Mouse (Mus musculus) adipose tissue, adult 10 weeks (tissue): ENCODE data around the gene Zfp941. TPM values are rescaled to one million over a fixed set of nuclear protein-coding genes. Genes with fewer than 3 reads are reported as not detected.

ENCODE experiments used
- polyA plus RNA-seq: library from polyadenylated mRNA; stranded (reverse); fragments of 350-450 nt; fragmentation: Illumina TruSeq; extraction: RNeasy Lipid Tissue Mini Kit (QIAGEN cat#74804); gene quantifications from one replicate; pipeline ENCODE4 v1.2.3, GENCODE M21; 2014; ENCODE audit warnings: low read depth, low replicate concordance

Gene Zfp941
- polyA plus RNA-seq: 0.36 TPM

DNA sequence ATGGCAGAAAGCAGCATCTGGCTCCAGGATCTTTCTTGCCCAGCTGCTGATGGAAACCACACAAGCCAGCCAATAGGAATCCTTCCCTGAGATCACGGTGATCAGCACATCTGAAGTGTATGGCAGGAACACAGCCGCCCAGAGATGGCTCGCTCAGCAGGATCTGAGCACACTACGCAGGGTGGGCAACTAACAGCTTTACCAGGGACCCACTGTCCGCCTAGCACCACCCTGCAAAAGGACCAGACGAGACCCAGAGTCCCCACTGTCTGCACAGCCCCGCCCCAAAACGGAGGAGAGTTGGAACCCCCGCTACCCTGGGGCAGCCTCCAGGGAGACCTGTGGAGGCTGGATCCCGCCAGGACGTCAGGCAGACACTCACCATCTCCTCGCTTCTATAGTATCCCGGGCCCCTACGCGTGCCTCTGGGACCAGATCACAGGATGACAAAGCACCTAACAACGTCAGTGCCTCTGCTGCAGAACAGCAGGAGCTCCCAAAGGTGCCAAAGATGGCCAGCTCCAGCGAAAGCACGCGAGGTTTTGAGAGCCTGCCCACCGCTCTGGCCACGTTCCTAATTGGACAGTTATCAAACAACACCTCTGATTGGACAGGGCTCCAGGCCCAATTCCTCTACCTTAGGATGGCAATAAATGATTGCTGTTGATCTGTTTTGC is at the start of gene Zfp941:
Zfp941 (minus strand) TSS at position 526 of the 677 bp plus-strand sequence.

DNA sequence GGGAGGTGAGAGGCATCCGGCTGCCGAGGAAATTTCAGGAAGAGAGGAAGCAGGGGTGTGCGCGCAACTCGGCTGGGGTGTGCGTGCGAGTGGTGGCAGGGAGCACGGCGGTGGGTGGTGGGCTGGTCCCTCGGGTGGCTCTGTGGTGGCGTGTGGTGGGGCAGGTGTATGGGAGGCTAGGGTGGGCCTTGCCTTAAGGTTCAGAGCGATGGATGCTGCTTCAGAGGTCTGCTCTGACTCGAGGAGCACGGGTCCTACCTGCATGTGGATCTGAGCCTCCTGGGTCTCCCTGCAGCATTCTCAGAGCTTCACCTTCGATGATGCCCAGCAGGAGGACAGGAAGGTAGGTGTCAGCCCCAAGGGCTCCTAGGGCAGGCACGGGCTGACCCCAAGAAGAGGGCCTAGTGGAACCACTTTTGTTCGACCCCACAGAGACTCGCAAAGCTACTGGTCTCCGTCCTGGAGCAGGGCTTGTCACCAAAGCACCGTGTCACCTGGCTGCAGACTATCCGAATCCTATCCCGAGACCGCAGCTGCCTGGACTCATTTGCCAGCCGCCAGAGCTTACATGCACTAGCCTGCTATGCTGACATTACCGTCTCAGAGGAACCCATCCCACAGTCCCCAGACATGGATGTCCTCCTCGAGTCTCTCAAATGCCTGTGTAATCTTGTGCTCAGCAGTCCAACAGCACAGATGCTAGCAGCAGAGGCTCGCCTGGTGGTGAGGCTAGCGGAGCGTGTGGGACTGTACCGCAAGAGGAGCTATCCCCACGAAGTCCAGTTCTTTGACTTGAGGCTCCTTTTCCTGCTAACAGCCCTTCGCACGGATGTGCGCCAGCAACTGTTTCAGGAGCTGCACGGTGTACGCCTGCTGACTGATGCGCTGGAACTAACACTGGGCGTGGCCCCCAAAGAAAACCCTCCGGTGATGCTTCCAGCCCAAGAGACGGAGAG is 35.9 kb upstream of the Zfp941 start, which contains the start of gene Bet1l:
Bet1l (minus strand) TSS at position 28 of the 956 bp plus-strand sequence.

DNA sequence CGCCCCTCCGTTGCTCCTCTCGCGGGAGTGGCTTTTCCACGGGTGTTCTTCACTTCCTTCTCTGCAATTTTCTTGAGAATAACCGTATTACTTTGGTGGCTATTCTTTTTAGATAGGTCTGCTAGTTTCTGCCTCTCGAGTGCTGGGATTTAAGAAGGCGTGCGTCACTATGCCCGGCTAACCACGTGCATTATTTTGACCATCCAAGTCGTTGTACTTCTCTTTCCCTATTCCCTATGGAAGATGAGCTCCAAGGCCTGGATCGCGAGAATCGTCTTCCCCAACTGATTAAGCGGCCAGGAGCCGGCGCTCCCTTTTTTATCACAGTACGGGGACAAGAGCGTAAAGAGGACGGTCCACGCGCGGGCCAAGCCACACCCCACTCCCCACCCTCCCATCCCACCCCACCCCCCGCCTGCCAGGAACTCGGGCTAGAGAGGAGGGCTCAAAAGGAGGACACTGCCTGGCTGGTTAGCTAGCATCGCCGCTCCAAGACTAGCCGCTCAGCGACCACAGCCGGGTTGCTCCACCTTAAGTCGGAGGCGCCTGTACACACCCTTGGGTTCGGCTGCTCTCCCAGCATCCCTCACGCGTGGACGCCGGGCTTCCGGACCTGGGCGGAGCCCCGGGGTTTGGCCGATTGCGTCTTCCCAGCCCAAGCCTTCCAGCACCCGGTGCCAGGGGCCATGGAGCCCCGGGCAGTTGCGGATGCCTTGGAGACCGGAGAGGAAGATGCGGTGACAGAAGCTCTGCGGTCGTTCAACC is 35.0 kb upstream of the Zfp941 start, which contains the start of gene Ric8a:
Ric8a (plus strand) TSS at position 173 of the 765 bp plus-strand sequence.

DNA sequence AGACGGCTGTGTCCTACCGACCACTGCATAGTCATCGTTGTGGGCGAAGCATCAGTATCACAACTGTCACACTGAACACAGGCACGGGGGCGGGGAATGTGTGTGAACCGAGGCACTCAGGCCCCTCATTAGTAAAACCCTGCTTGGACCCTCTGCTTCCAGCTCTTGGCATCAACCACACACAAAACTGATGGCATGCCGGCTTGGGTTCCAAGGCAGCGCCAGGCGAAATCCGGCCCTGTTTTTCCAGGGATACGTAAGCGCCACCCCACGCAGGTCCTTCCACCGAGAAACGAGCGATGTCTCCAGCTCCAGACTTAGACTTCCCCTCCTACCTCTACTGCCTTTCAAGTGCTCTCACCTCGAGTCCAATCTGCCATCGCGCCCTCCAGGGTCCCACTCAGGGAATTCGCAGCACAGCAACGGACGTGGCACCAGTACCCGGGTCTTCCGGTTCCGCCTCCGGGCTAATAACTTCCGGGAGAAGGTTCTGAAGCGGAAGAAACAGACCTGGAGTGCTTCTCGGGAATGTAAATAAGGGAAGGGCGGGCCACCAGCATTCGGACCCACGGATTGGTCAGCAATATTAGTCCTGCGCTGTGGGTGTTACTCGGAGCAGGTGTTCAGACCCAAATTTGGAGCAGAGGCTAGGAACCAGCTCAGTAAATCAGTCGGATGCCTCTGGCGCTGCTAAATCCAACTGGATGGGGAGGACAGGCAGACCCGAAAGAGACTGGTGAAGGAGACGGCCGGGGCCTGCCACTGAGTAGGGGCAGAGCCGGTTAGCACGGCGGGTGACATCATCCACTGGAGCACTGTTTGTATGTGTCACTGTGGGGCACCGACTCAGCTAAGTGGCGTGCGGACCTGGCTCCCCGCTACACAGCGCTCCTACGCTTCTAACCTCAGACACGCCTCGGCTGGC is 34.1 kb upstream of the Zfp941 start, which contains the start of gene Gm45785:
Gm45785 (minus strand) TSS at position 472 of the 925 bp plus-strand sequence.

DNA sequence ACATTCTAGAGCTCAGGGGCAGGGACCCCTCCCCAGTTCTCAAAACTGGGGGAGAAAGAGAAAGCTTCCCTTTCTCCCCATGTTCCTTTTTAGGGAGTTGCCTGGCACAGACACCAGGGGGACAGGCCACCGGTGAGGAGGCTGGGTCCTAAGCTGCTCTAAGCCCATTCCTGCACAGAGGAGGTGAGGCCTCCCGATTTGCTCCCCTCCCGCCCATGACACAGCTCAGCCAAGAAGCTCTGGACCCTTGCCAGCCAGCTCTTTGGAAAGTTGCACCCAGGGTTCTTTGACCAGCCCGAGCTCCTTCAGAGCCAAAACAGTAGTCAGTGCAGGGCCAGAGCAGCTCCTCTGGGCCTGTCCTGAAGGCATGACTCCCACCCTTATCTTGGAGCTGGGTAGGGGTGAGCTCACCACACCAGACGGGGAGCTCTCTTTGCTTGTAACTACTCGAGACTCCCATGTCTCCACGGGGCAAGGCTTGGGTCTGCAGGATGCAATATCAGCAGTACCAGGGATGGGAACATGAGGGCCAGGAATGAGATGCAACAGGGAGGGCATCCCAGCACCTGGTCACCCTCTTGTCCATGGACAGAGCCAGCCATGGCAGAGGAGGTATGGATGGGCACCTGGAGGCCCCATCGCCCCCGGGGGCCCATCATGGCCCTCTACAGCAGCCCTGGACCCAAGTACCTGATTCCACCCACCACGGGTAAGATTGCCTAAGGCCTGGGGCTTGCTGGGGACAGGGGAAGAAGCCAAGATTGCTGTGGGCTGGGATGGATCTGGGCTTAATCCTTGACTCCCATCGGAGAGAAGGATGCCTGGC is 26.0 kb upstream of the Zfp941 start, which contains the start of gene Odf3:
Odf3 (plus strand) TSS at position 51 of the 826 bp plus-strand sequence.

DNA sequence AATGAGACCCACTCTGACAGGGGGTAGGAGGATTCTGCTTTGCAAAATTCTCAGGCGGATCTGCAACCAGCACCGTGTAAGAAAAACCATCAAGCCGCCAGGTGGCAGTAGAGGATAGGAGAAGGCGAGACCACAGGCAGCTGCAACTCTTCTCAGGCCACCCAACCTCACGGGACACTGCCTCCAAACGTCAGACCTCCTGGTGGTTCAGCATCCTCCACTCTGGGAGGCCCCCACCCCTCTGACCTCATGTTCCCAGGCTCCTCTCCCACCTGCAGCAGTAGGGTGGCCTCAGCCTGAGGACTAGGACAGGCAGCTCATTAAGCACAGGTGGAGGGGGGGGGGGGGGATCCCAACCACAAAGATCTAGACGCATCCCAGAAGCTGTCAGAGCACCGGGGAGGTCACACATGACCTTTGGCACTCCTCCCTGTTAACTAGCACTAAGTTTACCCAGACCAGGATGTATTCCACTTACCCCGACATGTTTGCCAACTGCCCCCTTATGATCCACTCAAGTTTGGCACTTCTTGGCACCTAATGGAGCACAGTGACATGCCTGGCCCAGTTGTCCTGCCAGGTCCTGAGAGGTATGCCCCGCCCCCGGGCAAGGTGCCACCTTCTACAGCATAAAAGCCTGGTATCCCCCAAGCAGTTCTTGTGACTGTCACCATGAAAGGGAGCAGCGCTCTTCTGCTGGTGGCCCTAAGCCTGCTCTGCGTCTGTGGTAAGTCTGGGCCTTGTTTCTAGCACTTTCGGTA is 23.1 kb upstream of the Zfp941 start, which contains the start of gene Scgb1c1:
Scgb1c1 (plus strand) TSS at position 643 of the 761 bp plus-strand sequence.

DNA sequence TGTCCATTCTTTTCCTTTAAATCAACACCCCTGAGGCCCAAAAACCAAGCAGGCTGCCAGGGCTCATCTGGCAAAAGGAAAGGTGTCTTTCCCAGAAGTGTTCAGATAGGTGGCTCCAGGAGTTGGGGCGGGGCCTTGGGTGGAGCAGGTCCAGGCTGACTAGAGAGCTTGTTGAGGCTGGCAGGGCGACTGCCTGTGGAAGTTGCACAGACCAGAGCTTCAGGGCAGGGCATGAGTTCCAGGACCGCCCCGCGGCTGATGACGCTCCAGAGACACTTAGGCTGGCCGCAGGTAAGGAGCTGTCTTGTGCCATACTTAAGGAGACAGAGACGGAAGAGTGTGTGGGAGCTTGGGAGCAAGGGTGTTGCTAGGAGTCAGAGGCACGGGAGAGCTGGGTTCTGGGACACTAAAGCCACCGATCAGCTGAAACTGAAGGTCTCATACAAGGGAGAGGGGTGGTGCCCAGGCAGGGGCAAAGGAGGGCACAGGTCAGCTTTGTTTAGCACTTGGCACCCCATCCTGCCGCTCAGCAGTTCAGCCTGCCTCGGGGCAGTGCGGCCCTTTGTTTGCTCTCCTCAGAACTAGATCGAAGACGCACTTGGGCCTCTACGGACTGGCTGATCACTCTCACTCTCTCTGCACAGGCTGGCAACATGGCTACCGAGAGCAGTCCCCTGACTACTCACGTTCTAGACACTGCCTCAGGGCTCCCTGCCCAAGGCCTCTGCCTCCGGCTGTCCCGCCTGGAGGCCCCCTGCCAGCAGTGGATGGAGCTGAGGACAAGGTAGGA is 13.2 kb upstream of the Zfp941 start, which contains the start of gene Urah:
Urah (plus strand) TSS at position 51 of the 790 bp plus-strand sequence.

DNA sequence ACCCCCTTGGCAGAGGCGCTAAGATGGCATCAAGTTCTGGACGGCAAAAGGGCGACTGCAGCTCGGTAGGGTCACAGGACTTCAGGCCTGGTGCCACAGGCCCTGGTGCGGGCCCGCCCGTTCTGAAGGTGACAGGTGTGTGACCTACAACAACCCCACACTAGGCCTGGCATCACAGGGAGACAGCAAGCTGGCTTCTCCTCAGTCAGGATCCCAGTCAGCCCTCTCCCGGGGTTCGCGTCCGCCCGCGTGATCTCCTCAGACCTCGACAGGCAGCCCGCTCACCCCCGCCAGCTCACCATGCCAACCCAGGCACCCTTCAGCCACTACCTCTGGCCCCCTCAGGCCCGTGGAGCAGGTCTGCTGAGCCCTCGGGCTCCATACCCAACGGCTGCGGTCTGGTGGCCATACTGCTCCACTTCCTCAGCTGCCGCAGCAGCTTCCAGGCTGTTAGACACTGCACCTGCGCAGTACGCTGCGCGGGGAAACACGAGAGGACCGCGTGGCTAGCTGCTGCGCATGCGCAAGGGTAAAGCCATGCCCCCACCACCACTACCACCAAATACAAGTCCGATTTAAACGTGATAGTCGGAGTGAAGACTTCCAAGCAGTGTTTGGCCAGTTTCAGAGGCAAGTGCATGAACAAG is 34.4 kb downstream of the Zfp941 start, which contains the start of gene Syce1:
Syce1 (minus strand) TSS at position 447 of the 647 bp plus-strand sequence.

DNA sequence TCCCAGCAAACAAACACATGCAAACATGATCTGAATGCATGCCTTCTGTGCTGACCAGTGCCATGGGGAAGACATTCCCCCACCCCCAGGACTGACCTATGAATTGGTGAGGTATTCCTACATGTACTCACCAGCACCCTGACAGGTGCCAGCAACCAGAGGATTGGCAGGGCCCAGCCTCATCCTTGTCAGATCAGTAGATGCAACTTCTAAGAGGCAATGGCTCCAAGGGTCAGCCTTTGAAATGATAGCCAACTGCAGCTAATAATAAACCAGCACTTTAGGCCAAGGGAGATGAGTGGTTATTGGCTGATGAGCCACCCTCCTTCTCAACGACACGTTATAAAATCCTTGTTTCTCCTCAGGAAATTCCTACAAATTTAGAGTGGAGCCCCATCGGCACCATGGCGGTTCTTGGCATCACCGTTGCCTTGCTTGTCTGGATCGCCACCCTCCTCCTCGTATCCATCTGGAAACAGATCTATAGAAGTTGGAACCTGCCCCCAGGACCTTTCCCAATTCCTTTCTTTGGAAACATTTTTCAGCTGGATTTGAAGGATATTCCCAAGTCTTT is 58.4 kb downstream of the Zfp941 start, which contains the start of gene Cyp2e1:
Cyp2e1 (plus strand) TSS at position 293 of the 574 bp plus-strand sequence.

Other genes starting within 250 kb of the Zfp941 start
- gene Olfr46, start 220.9 kb downstream of the Zfp941 start, polyA plus RNA-seq: not detected
- gene Olfr61, start 193.2 kb downstream of the Zfp941 start, polyA plus RNA-seq: not detected
- gene Olfr53, start 175.7 kb downstream of the Zfp941 start, polyA plus RNA-seq: not detected
- not detected for gene Olfr539, start 162.2 kb downstream of the Zfp941 start, polyA plus RNA-seq
- not detected for gene Olfr45, start 140.2 kb downstream of the Zfp941 start, polyA plus RNA-seq
- gene Olfr541, start 124.9 kb downstream of the Zfp941 start, polyA plus RNA-seq: not detected
- 1,170 TPM for gene Cyp2e1, start 58.4 kb downstream of the Zfp941 start, polyA plus RNA-seq
- 8.2 TPM for gene Syce1, start 34.3 kb downstream of the Zfp941 start, polyA plus RNA-seq
- 1.8 TPM for gene Urah, start 12.8 kb upstream of the Zfp941 start, polyA plus RNA-seq
- not detected for gene Scgb1c1, start 23.4 kb upstream of the Zfp941 start, polyA plus RNA-seq
- 3.4 TPM for gene Odf3, start 25.6 kb upstream of the Zfp941 start, polyA plus RNA-seq
- not detected for gene Gm45785, start 34.2 kb upstream of the Zfp941 start, polyA plus RNA-seq
- gene Ric8a, start 34.8 kb upstream of the Zfp941 start, polyA plus RNA-seq: 52.4 TPM
- gene Bet1l, start 35.4 kb upstream of the Zfp941 start, polyA plus RNA-seq: 29.9 TPM
- gene Psmd13, start 59.8 kb upstream of the Zfp941 start, polyA plus RNA-seq: 79.4 TPM
- 24.1 TPM for gene Sirt3, start 60.1 kb upstream of the Zfp941 start, polyA plus RNA-seq
- gene Cox8b, start 78.3 kb upstream of the Zfp941 start, polyA plus RNA-seq: 19.5 TPM
- gene Nlrp6, start 98.7 kb upstream of the Zfp941 start, polyA plus RNA-seq: 2.0 TPM
- 14.7 TPM for gene Pgghg, start 119.2 kb upstream of the Zfp941 start, polyA plus RNA-seq
- gene Ifitm5, start 128.1 kb upstream of the Zfp941 start, polyA plus RNA-seq: 1.2 TPM
- gene Gm45717, start 133.8 kb upstream of the Zfp941 start, polyA plus RNA-seq: not detected
- 414 TPM for gene Ifitm2, start 133.8 kb upstream of the Zfp941 start, polyA plus RNA-seq
- 31.1 TPM for gene Ifitm1, start 145.0 kb upstream of the Zfp941 start, polyA plus RNA-seq
- 370 TPM for gene Ifitm3, start 188.6 kb upstream of the Zfp941 start, polyA plus RNA-seq
- gene Ifitm6, start 195.7 kb upstream of the Zfp941 start, polyA plus RNA-seq: 14.7 TPM
- gene Gm17387, start 207.0 kb upstream of the Zfp941 start, polyA plus RNA-seq: not detected
- gene B4galnt4, start 238.9 kb upstream of the Zfp941 start, polyA plus RNA-seq: 5.2 TPM